Mouse (Mus musculus) intestine, embryonic 16.5 days (tissue): ENCODE measurements around the gene Ttll11. TPM values are rescaled to one million over a fixed set of nuclear protein-coding genes. Genes with fewer than 3 reads are reported as not detected.

Experiments
- ATAC-seq: fragments of 200-750 bp; cut with Nextera tagmentation; 2 replicates; pipeline ENCODE4 v1.8.0; 2017; ENCODE audit warnings: moderate TSS enrichment, moderate library complexity
- H3K27ac ChIP-seq: fragments of 300-500 bp; sonication (generic); 2 replicates; pipeline ENCODE4 v1.5.1; 2014; ENCODE audit warnings: mild to moderate bottlenecking, low read length
- H3K27me3 ChIP-seq: fragments of 300-500 bp; sonication (generic); replicated peaks from 2 replicates; pipeline ENCODE4 v1.6.1; 2014; ENCODE audit warnings: low read length, control low read depth, mixed read lengths; ENCODE audit not compliant: control insufficient read depth, insufficient read depth
- H3K36me3 ChIP-seq: fragments of 300-500 bp; sonication (generic); 2 replicates; pipeline ENCODE4 v1.6.1; 2014; ENCODE audit warnings: low read length, control low read depth; ENCODE audit not compliant: control insufficient read depth, insufficient read depth
- H3K4me1 ChIP-seq: fragments of 300-500 bp; sonication (generic); 2 replicates; pipeline ENCODE4 v1.6.1; 2014; ENCODE audit warnings: low read length, control low read depth, mixed read lengths; ENCODE audit not compliant: control insufficient read depth, insufficient read depth
- H3K4me2 ChIP-seq: fragments of 300-500 bp; sonication (generic); 2 replicates; pipeline ENCODE4 v1.6.1; 2014; ENCODE audit warnings: low read depth, low read length, control low read depth
- H3K4me3 ChIP-seq: fragments of 300-500 bp; sonication (generic); 2 replicates; pipeline ENCODE4 v1.5.1; 2014; ENCODE audit warnings: mild to moderate bottlenecking, low read length
- H3K9ac ChIP-seq: fragments of 300-500 bp; sonication (generic); 2 replicates; pipeline ENCODE4 v1.6.1; 2014; ENCODE audit warnings: low read depth, low read length
- H3K9me3 ChIP-seq: fragments of 300-500 bp; sonication (generic); 2 replicates; pipeline ENCODE4 v1.6.1; 2016; ENCODE audit warnings: low read length, control low read depth; ENCODE audit not compliant: control insufficient read depth
- WGBS: fragments of 180-500 bp; shearing (Covaris S2); extraction: QIAGEN DNeasy Blood & Tissue Kit; methylation state at CpG from one replicate; pipeline ENCODE4 v1.1.7; 2014; 5-methylcytosine and 5-hydroxymethylcytosine counted together
- polyA plus RNA-seq: library from polyadenylated mRNA; unstranded; fragments of >200 nt; fragmentation: Nextera tagmentation; extraction: Ambion mirVana; gene quantifications from 2 replicates; pipeline ENCODE4 v1.2.1, GENCODE M21; 2015

Ttll11 gene
- polyA plus RNA-seq, 1 experiment from 2014 or later, result 0.10 TPM

DNA sequence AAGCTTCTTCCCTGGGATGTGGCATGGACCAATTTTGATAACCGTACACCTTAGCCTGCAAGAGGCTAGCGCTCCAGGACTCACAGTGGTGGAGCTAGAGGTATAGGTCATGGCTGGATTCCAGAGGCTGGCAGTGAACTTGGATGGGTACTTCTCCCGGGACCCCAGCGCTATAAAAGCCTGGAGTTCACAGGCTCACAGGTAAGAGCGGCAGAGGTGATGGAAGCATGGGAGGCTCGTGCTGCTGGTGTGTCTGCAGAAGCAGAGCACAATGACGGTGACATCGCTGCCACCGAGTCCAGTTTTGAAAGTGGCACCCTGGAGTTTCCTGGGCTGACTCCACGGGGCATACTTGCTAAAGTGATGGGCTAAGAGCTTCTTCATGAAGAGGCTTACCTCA, 233.8 kb downstream of the Ttll11 start:
- H3K9me3 ChIP-seq, result no peaks in the 10 kb centered on the region
- no peak overlapping the region for H3K4me2 ChIP-seq
- no peak overlapping the region for H3K27ac ChIP-seq
- H3K4me1 ChIP-seq, result no peaks in the 10 kb centered on the region
- H3K4me3 ChIP-seq, result no peak overlapping the region
- H3K27me3 ChIP-seq, result no peaks in the 10 kb centered on the region
- no peaks in the 10 kb centered on the region for H3K36me3 ChIP-seq
- WGBS, result 90% methylated on average over 10 of the region's 10 CpGs
- ATAC-seq, result no peak
- no peak overlapping the region for H3K9ac ChIP-seq

DNA sequence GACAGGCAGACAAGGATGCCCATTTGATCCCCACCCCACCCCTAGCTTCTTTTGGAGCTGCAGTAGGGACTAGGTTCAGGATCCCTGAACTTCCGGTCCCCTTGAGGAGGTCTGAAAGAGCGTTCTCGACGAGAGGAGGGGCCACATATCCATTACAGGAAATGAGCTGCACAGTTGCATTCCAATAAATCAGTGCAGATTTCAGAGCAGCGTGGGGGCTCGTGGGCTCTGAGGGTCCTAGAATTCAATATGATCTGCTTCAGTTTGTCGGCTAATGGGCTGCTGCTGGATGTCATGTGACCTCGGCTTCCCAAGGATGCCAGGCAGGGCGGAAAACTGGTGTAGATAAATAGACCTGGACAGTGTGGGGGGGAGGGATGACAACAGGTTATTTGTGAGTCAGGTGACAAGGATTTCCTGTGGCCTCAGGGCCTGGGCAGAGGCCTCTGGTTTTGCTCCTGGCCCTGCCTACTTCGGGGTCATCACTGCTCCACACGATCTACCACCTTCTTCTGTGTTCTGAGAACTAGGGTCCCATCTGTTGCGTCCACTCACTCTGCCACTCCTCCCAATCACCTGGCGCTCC, 240.0 kb downstream of the Ttll11 start:
- H3K27me3 ChIP-seq, result no peaks in the 10 kb centered on the region
- no peaks in the 10 kb centered on the region for H3K9me3 ChIP-seq
- ATAC-seq, result no peak
- H3K4me1 ChIP-seq, result peaks cover 5% of the 10 kb centered on the region; the same call in 1 of the 2 replicates
- H3K27ac ChIP-seq, result no peak overlapping the region
- 0 out of 2 replicates have a peak overlapping the region, but pooled peaks have one; percentile 14 for H3K4me2 ChIP-seq
- no peak overlapping the region for H3K9ac ChIP-seq
- no peaks in the 10 kb centered on the region for H3K36me3 ChIP-seq
- WGBS, result 53% methylated on average over 13 of the region's 13 CpGs
- no peak overlapping the region for H3K4me3 ChIP-seq

DNA sequence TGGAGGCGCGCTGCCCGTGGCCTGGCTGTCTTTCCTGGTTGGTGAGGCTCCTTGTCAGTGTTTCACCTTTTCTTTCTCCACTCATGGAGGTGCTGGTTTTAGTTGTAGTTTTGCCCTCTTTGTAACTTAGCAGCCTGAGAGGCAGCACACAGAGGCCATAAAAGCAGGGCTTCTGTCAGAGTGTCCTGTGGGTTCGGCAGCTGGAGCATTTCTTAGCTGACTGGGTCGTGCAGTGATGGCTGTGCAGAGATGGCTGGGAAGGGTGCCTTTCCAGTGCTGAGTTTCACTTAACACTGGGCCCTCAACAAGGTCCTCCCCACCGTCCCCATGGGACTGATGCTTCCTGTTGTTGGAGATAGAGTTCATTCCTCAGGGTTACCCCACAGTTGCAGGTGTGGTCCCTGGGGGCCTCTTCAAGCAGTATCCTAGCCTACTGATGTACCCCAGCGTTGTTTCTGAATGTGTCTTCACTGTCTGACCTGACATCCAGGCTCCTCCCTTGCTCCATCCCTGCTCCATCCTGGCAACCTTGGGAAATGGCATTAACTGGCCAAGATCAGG, 242.2 kb downstream of the Ttll11 start:
- no peaks in the 10 kb centered on the region for H3K9me3 ChIP-seq
- H3K36me3 ChIP-seq, result no peaks in the 10 kb centered on the region
- no peak overlapping the region for H3K4me3 ChIP-seq
- H3K27me3 ChIP-seq, result no peaks in the 10 kb centered on the region
- peaks cover 5% of the 10 kb centered on the region; the same call in 1 of the 2 replicates for H3K4me1 ChIP-seq
- 64% methylated on average over 7 of the region's 7 CpGs for WGBS
- ATAC-seq, result no peak
- no peak overlapping the region for H3K4me2 ChIP-seq
- H3K27ac ChIP-seq, result no peak overlapping the region
- H3K9ac ChIP-seq, result no peak overlapping the region

DNA sequence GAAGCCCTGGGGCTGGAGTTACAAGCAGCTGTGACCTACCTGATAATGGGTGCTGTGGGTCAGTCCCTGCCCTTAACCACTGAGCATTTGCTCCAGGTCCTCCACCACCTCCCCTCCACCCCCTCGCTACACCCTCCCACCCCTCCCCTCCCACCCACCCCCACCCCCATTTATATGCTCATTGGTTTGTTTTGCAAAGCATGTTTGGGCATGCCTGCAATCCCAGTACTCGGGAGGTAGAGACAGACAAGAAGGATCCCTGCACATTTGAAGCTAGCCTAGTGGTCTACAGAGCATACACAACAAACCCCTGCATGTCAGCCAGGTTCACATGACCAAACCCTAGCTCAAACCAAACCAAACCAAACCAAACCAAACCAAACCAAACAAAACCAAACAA, 243.7 kb downstream of the Ttll11 start:
- no peak overlapping the region for H3K4me3 ChIP-seq
- H3K27me3 ChIP-seq, result no peaks in the 10 kb centered on the region
- WGBS, result 74% methylated on average over 2 of the region's 2 CpGs
- no peak overlapping the region for H3K27ac ChIP-seq
- no peaks in the 10 kb centered on the region for H3K36me3 ChIP-seq
- no peak overlapping the region for H3K4me2 ChIP-seq
- H3K9ac ChIP-seq, result no peak overlapping the region
- peaks cover 5% of the 10 kb centered on the region; the same call in 1 of the 2 replicates for H3K4me1 ChIP-seq
- no peak for ATAC-seq
- no peaks in the 10 kb centered on the region for H3K9me3 ChIP-seq

DNA sequence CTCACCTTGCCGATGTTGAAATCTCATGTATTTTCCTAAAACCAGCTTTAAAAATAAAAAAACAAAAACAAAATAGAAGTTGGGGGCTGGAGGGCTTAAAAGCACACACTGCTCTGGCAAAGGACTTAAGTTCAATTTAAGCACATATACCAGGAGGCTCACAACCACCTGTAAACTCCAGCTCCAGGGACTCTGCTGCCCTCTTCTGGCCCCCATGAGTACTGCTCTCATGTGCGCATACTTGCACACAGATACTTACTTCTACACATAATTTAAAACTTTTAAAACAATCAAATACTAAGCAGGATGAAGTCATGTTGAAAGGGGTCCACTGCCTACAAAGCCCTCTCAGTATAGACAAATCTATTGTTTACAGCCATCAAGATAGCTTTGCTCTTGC, 244.7 kb downstream of the Ttll11 start:
- Histone ChIP-seq H3K4me1 (peaks cover 5% of the 10 kb centered on the region; the same call in 1 of the 2 replicates), H3K4me2 (no peak overlapping the region), H3K36me3 (no peaks in the 10 kb centered on the region), H3K9ac (no peak overlapping the region), H3K27me3 (no peaks in the 10 kb centered on the region), H3K9me3 (no peaks in the 10 kb centered on the region), H3K27ac (no peak overlapping the region), H3K4me3 (no peak overlapping the region)
- ATAC-seq, result no peak
- 96% methylated on average over 2 of the region's 2 CpGs for WGBS

DNA sequence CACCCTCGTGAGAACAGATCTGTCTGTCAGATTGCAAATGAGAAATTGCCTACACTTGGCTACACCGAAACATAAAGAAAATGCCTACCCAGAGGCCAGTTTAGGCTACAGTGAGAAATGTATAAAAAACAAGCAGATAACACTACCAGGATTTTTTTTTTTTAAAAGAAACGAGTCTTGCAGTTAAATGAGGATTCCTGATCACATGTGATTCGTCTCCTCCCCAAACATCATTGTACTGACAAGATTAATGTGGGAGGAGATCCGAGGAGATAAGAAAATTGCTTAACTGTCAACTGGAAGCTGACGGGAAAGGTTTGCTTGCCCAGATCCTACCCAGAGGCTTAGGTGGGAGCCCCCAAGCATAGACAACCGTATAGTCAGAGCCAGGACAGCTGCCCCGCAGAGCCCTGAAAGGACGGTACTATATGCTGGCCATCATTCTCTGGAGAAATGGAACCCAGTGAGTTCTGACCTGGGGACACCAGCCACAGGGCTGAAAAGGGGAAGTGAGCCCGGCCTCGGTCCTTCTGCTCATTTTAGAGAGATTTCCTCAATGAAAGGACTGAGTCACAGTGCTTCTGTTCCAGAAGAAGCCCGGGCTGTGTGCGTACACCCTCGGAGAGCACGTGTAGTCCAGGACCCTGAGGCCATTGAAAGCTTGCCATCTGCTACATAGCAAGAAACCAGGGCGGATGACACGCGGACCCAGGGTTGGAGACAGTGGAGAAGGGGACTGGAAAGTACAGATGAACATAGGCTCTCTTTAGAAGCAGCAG, 247.9 kb downstream of the Ttll11 start:
- Histone ChIP-seq H3K4me3 (no peak overlapping the region), H3K9me3 (no peaks in the 10 kb centered on the region), H3K36me3 (peaks cover 10% of the 10 kb centered on the region; the same call in 1 of the 2 replicates), H3K27ac (no peak overlapping the region), H3K4me1 (peaks cover 14% of the 10 kb centered on the region), H3K4me2 (no peak overlapping the region), H3K27me3 (no peaks in the 10 kb centered on the region), H3K9ac (no peak overlapping the region)
- ATAC-seq, result no peak
- WGBS, result 65% methylated on average over 18 of the region's 18 CpGs

DNA sequence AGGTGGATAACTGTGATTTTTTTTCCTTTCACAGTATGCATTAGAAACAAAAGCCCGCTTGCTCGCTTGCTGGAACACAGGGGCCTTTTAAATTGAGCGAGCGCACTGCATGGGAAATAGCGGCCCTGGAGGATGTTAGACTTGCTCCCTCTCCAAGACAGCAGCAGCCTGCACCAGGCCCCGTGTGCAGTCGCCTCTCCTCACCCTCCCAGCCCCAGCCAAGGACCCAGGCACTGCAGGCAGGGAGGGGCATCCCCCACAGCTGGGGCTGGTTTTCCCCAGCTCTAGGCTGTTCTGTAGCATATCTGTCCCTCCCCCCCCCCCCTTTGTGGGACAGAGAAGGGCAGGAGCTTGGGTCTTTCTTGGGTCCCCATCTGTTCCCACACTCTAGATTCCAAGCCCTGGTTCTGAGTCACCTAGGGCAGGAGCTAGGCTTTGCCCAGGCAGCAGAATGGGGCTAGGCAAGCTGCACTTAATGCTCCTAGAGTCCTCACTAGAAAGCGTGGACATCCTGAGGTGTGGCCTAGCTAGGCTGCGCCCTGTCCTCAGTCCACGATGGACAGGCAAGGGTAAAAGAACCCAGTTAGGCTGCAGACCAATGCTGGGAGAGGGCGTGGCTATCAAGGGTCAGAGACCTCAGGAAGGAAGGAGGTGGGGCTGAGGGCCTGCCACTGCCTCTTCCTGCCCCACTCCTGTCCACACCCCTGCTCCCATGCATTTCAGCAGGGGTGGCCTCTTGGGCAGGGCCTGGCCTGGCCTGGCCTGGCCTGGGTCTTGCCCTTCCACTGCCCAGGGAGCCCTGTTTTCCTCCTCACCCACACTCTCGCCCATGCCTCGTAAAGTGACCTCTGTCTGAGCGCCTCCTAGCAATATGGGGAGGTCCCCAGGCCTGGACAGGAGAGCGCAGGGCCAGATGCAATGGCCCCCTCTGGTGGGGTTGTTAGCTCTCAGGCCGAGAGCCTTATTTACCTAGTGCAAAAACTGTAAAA, 250.3 kb downstream of the Ttll11 start:
- H3K9me3 ChIP-seq, result no peaks in the 10 kb centered on the region
- H3K4me2 ChIP-seq, result no peak overlapping the region
- H3K4me3 ChIP-seq, result no peak overlapping the region
- H3K9ac ChIP-seq, result peak overlapping the region; percentile 48; the same call in 1 of the 2 replicates
- peak; percentile 83 for ATAC-seq
- peak overlapping the region; percentile 63 for H3K27ac ChIP-seq
- WGBS, result 49% methylated on average over 16 of the region's 16 CpGs
- peaks cover 14% of the 10 kb centered on the region for H3K4me1 ChIP-seq
- H3K27me3 ChIP-seq, result no peaks in the 10 kb centered on the region
- peaks cover 14% of the 10 kb centered on the region for H3K36me3 ChIP-seq

DNA sequence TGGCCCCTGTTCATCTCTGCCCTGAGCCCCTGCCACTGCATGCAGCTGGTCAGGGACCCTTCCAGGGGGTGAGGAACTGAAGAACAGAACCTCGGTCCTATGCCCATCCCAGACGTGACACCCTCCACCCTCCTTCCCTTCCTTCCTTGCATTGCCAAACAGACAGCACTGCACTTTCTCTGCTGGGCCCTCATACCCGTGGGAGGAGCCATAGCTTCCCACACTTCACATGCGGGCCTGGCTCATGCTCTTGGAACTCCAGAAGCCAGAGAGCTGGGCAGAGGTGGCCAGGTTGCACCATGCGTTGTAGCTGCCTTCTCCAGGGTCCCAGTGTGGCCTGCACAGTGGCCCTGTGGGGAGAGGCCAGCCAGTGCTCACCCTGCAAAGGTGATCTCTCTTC, 251.1 kb downstream of the Ttll11 start:
- ATAC-seq, result 0 out of 2 replicates have a peak, but pooled peaks have one; percentile 31
- Histone ChIP-seq H3K4me3 (no peak overlapping the region), H3K27me3 (no peaks in the 10 kb centered on the region), H3K27ac (no peak overlapping the region; the same call in 1 of the 2 replicates), H3K9me3 (no peaks in the 10 kb centered on the region), H3K4me1 (peaks cover 14% of the 10 kb centered on the region), H3K9ac (no peak overlapping the region), H3K36me3 (peaks cover 16% of the 10 kb centered on the region), H3K4me2 (no peak overlapping the region)
- 36% methylated on average over 5 of the region's 5 CpGs for WGBS

DNA sequence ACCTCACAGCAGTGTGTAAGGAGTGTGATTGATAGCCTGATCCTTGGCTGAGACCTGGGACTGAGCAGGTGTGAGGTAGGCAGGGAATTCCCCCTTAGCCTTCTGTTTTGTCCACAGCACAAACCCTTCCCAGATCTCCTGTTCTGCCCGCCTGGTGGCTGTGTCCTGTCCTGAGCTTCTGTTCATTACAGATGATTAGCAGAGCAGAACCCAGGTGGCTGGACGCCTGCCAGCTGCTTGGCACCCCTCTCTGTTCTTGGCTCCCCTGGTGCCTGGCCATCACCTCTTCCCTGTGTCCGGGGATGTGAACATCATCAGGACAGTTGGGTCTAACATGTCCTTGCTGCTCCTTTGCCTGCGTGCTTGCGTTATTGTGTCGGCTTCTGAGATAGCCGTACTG, 256.0 kb downstream of the Ttll11 start:
- H3K4me1 ChIP-seq, result peaks cover 5% of the 10 kb centered on the region
- H3K4me3 ChIP-seq, result no peak overlapping the region
- H3K36me3 ChIP-seq, result peaks cover 47% of the 10 kb centered on the region
- no peak overlapping the region for H3K4me2 ChIP-seq
- no peak for ATAC-seq
- no peak overlapping the region for H3K9ac ChIP-seq
- 86% methylated on average over 7 of the region's 7 CpGs for WGBS
- no peaks in the 10 kb centered on the region for H3K27me3 ChIP-seq
- no peak overlapping the region for H3K27ac ChIP-seq
- no peaks in the 10 kb centered on the region for H3K9me3 ChIP-seq
